Mouse (Mus musculus): Measurements from ENCODE around the gene Kank1. TPM values are rescaled to one million over a fixed set of nuclear protein-coding genes. Genes with fewer than 3 reads are reported as not detected.

The Kank1 gene
- polyA plus RNA-seq (2014; fragmentation: Nextera tagmentation; extraction: Ambion mirVana): 16.6 and 18.5 TPM in 2 replicates

- H3K27ac ChIP-seq (replicated peaks; ENCODE audit: low read depth, low read length): no peak within 1 kb of the TSS; the same call in 1 of the 2 replicates
- H3K4me1 ChIP-seq (ENCODE audit: control insufficient read depth, insufficient read depth, low read length): no peaks in the 10 kb centered on the region; the same call in 1 of the 2 replicates
- DNase-seq (ENCODE audit: low spot score): peak; percentile 69
- 1% methylated on average over 27 of the region's 76 CpGs for WGBS
- H3K9me3 ChIP-seq (ENCODE audit: control insufficient read depth, low read length): no peaks in the 10 kb centered on the region
- peak within 1 kb of the TSS; percentile 67 for H3K4me3 ChIP-seq (ENCODE audit: low read depth, low read length)
- ATAC-seq (ENCODE audit: low read depth): peak; percentile 89
- H3K27me3 ChIP-seq (replicated peaks; ENCODE audit: control insufficient read depth, insufficient read depth, low read length): peaks cover 7% of the 10 kb centered on the region
- H3K4me2 ChIP-seq (ENCODE audit: low read depth, low read length): peak within 1 kb of the TSS; percentile 100
- H3K9ac ChIP-seq (ENCODE audit: low read depth, low read length): peak within 1 kb of the TSS; percentile 63
- no peaks in the 10 kb centered on the region for H3K36me3 ChIP-seq (ENCODE audit: control insufficient read depth, insufficient read depth, low read length)
These were observed at the start of gene Kank1 for GRCm38 (mm10) chr19:25236596-25237491. Gene Kank1, plus strand, starts transcription at chr19:25236975.

- Histone ChIP-seq H3K36me3 (ENCODE audit: control insufficient read depth, insufficient read depth, low read length) (no peaks in the 10 kb centered on the region), H3K27me3 (replicated peaks; ENCODE audit: control insufficient read depth, insufficient read depth, low read length) (no peaks in the 10 kb centered on the region), H3K4me2 (ENCODE audit: low read depth, low read length) (peak overlapping the region; percentile 10; the same call in 1 of the 2 replicates), H3K9me3 (ENCODE audit: control insufficient read depth, low read length) (no peaks in the 10 kb centered on the region), H3K4me1 (ENCODE audit: control insufficient read depth, insufficient read depth, low read length) (0 out of 2 replicates have a peak, but pooled peaks cover 5% of the 10 kb centered on the region), H3K9ac (ENCODE audit: low read depth, low read length) (no peak overlapping the region), H3K4me3 (ENCODE audit: low read depth, low read length) (no peak overlapping the region), H3K27ac (replicated peaks; ENCODE audit: low read depth, low read length) (no peak overlapping the region)
- WGBS: 61% methylated on average over 18 of the region's 18 CpGs
- DNase-seq (ENCODE audit: low spot score) (no peak), ATAC-seq (ENCODE audit: low read depth) (peak; percentile 41; the same call in 1 of the 2 replicates)
These were observed 49.1 kb upstream of the Kank1 start for GRCm38 (mm10) chr19:25187681-25188080.

DNA sequence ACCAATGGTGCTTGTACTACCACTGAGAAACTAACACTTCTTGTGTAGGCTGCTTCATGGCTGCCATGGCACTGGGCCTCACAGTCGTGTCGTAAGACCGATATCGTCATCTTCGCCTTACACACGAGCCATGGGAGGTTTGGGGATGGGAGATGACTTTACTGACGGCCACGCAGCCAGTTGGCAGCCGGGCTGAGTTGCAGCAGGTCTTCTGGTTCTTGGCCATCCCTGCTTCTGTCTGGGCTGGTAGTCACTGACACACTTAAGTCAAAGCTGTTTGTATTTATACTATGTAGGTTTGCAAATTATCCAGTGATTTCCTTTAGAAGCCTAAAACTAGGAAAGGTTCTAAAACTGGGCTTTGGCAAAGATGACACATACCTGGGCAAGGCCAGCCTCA, 43.0 kb upstream of the Kank1 start:
- WGBS: 94% methylated on average over 9 of the region's 9 CpGs
- no peak overlapping the region for H3K27ac ChIP-seq (replicated peaks; ENCODE audit: low read depth, low read length)
- H3K4me3 ChIP-seq (ENCODE audit: low read depth, low read length): no peak overlapping the region
- H3K36me3 ChIP-seq (ENCODE audit: control insufficient read depth, insufficient read depth, low read length): no peaks in the 10 kb centered on the region
- DNase-seq (ENCODE audit: low spot score): no peak
- H3K4me1 ChIP-seq (ENCODE audit: control insufficient read depth, insufficient read depth, low read length): no peaks in the 10 kb centered on the region
- H3K9me3 ChIP-seq (ENCODE audit: control insufficient read depth, low read length): no peaks in the 10 kb centered on the region
- no peak overlapping the region for H3K4me2 ChIP-seq (ENCODE audit: low read depth, low read length)
- no peaks in the 10 kb centered on the region for H3K27me3 ChIP-seq (replicated peaks; ENCODE audit: control insufficient read depth, insufficient read depth, low read length)
- H3K9ac ChIP-seq (ENCODE audit: low read depth, low read length): no peak overlapping the region
- no peak for ATAC-seq (ENCODE audit: low read depth)

DNA sequence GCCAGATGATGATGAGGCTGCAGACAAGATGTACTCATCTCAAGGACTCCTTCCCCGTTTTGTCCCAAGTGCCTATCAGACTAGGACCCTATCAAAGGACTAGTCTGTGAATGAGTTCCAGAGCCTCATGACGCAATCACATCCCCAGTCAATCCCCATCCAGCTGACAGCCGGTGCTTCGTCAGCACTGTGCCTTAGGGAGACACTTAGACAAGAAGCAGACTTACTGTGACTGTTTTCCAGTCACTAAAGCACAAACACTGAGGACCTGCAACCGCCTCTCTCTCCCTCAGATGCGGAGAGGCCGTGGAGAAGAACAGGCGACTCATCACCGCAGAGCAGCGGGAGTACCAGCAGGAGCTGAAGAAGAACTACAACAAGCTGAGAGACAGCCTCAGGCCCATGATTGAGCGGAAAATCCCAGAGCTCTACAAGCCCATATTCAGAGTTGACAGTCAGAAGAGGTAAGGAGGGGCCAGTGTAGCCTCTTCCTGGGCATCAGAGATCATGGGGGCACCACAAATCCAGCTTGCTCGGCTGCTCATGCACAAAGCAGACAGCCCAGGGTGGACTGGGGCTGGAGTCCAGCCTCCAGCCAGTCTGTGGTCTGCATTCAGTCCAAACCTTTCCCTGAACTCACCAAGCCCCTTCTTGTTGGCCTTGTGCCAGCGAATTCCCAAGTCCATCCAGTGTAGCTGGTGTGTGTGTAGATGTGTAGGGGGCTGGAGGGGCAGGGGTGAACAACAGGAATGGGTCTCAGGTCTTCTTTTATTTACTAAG, 36.5 kb upstream of the Kank1 start:
- WGBS: 65% methylated on average over 13 of the region's 13 CpGs
- H3K4me3 ChIP-seq (ENCODE audit: low read depth, low read length): no peak overlapping the region
- ATAC-seq (ENCODE audit: low read depth) (0 out of 2 replicates have a peak, but pooled peaks have one; percentile 15), DNase-seq (ENCODE audit: low spot score) (peak; percentile 53)
- H3K4me1 ChIP-seq (ENCODE audit: control insufficient read depth, insufficient read depth, low read length): peaks cover 11% of the 10 kb centered on the region
- H3K9me3 ChIP-seq (ENCODE audit: control insufficient read depth, low read length): no peaks in the 10 kb centered on the region
- H3K4me2 ChIP-seq (ENCODE audit: low read depth, low read length): no peak overlapping the region
- H3K36me3 ChIP-seq (ENCODE audit: control insufficient read depth, insufficient read depth, low read length): no peaks in the 10 kb centered on the region
- H3K9ac ChIP-seq (ENCODE audit: low read depth, low read length): no peak overlapping the region
- no peak overlapping the region for H3K27ac ChIP-seq (replicated peaks; ENCODE audit: low read depth, low read length)
- no peaks in the 10 kb centered on the region for H3K27me3 ChIP-seq (replicated peaks; ENCODE audit: control insufficient read depth, insufficient read depth, low read length)

DNA sequence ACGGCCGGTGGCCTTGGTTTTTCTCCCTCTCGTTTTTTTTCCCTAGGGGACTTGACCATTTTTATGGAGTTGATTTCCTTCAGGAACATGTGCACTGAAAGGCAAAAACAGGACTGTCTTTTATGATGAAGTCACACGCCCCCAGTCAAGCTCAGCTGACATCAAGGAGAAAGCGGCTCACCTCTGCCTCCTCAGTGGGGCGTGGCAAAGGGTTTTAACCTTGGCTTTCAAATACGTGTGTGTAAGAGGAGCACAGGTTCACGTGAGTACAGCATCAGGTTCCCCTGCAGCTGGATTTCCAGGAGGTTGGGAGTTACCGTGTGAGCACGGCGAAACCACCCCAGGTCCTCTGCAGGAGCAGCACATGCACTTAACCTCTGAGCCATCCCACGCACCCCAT, 33.7 kb upstream of the Kank1 start:
- ATAC-seq (ENCODE audit: low read depth): peak; percentile 64; the same call in 1 of the 2 replicates
- 71% methylated on average over 12 of the region's 12 CpGs for WGBS
- no peak overlapping the region for H3K9ac ChIP-seq (ENCODE audit: low read depth, low read length)
- H3K4me3 ChIP-seq (ENCODE audit: low read depth, low read length): no peak overlapping the region
- DNase-seq (ENCODE audit: low spot score): peak; percentile 47
- no peaks in the 10 kb centered on the region for H3K9me3 ChIP-seq (ENCODE audit: control insufficient read depth, low read length)
- H3K27ac ChIP-seq (replicated peaks; ENCODE audit: low read depth, low read length): no peak overlapping the region
- no peak overlapping the region for H3K4me2 ChIP-seq (ENCODE audit: low read depth, low read length)
- H3K27me3 ChIP-seq (replicated peaks; ENCODE audit: control insufficient read depth, insufficient read depth, low read length): no peaks in the 10 kb centered on the region
- peaks cover 16% of the 10 kb centered on the region for H3K4me1 ChIP-seq (ENCODE audit: control insufficient read depth, insufficient read depth, low read length)
- no peaks in the 10 kb centered on the region for H3K36me3 ChIP-seq (ENCODE audit: control insufficient read depth, insufficient read depth, low read length)

GRCm38 (mm10) chr19:25206969-25207368, 29.8 kb upstream of the Kank1 start:
- no peaks in the 10 kb centered on the region for H3K27me3 ChIP-seq (replicated peaks; ENCODE audit: control insufficient read depth, insufficient read depth, low read length)
- H3K36me3 ChIP-seq (ENCODE audit: control insufficient read depth, insufficient read depth, low read length): no peaks in the 10 kb centered on the region
- H3K4me2 ChIP-seq (ENCODE audit: low read depth, low read length): no peak overlapping the region
- no peak overlapping the region for H3K9ac ChIP-seq (ENCODE audit: low read depth, low read length)
- peaks cover 5% of the 10 kb centered on the region; the same call in 1 of the 2 replicates for H3K4me1 ChIP-seq (ENCODE audit: control insufficient read depth, insufficient read depth, low read length)
- H3K27ac ChIP-seq (replicated peaks; ENCODE audit: low read depth, low read length): no peak overlapping the region
- no peaks in the 10 kb centered on the region for H3K9me3 ChIP-seq (ENCODE audit: control insufficient read depth, low read length)
- WGBS: 67% methylated on average over 12 of the region's 12 CpGs
- DNase-seq (ENCODE audit: low spot score): no peak
- no peak for ATAC-seq (ENCODE audit: low read depth)
- H3K4me3 ChIP-seq (ENCODE audit: low read depth, low read length): no peak overlapping the region

- 7% methylated on average over 23 of the region's 23 CpGs for WGBS
- Histone ChIP-seq H3K27ac (replicated peaks; ENCODE audit: low read depth, low read length) (no peak overlapping the region), H3K4me2 (ENCODE audit: low read depth, low read length) (peak overlapping the region; percentile 48), H3K4me1 (ENCODE audit: control insufficient read depth, insufficient read depth, low read length) (peaks cover 5% of the 10 kb centered on the region; the same call in 1 of the 2 replicates), H3K36me3 (ENCODE audit: control insufficient read depth, insufficient read depth, low read length) (no peaks in the 10 kb centered on the region), H3K9me3 (ENCODE audit: control insufficient read depth, low read length) (peaks cover under 1% of the 10 kb centered on the region; the same call in 1 of the 2 replicates), H3K9ac (ENCODE audit: low read depth, low read length) (no peak overlapping the region; the same call in 1 of the 2 replicates), H3K27me3 (replicated peaks; ENCODE audit: control insufficient read depth, insufficient read depth, low read length) (no peaks in the 10 kb centered on the region), H3K4me3 (ENCODE audit: low read depth, low read length) (peak overlapping the region; percentile 13; the same call in 1 of the 2 replicates)
- ATAC-seq (ENCODE audit: low read depth): no peak
- no peak for DNase-seq (ENCODE audit: low spot score)
These were observed 28.9 kb upstream of the Kank1 start for GRCm38 (mm10) chr19:25207731-25208361.

DNA sequence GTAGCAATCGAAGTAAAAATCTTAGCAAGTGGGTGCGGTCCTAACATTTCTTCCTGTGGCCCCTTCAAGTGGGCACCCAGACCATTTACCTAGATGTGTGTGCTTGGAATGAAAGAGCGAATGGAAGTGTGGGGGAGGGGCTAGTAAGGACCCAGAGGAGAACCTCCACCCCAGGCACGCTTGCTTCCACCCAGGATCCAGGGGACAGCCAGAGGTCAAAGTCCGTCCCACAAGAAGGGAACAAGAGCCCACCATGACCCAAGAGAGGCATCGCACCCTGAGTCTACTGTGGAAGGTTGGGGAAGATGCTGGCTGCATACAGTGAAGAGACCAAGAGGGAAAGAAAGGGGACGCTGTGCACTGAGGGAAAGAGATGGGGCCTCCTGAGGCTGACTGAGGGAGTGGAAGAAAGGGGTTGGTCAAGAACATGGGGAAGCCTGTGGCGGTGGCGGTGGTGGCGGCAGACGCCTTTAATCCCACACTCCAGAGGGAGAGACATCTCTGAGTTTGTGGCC, 28.1 kb upstream of the Kank1 start:
- H3K9ac ChIP-seq (ENCODE audit: low read depth, low read length): no peak overlapping the region
- no peak overlapping the region for H3K4me3 ChIP-seq (ENCODE audit: low read depth, low read length)
- H3K36me3 ChIP-seq (ENCODE audit: control insufficient read depth, insufficient read depth, low read length): no peaks in the 10 kb centered on the region
- no peak overlapping the region for H3K27ac ChIP-seq (replicated peaks; ENCODE audit: low read depth, low read length)
- 71% methylated on average over 11 of the region's 11 CpGs for WGBS
- H3K4me2 ChIP-seq (ENCODE audit: low read depth, low read length): peak overlapping the region; percentile 48; the same call in 1 of the 2 replicates
- peaks cover 5% of the 10 kb centered on the region; the same call in 1 of the 2 replicates for H3K4me1 ChIP-seq (ENCODE audit: control insufficient read depth, insufficient read depth, low read length)
- ATAC-seq (ENCODE audit: low read depth) (no peak), DNase-seq (ENCODE audit: low spot score) (no peak)
- no peaks in the 10 kb centered on the region for H3K27me3 ChIP-seq (replicated peaks; ENCODE audit: control insufficient read depth, insufficient read depth, low read length)
- peaks cover 6% of the 10 kb centered on the region; the same call in 1 of the 2 replicates for H3K9me3 ChIP-seq (ENCODE audit: control insufficient read depth, low read length)
